Mouse (Mus musculus) liver, embryonic 14.5 days (tissue): ENCODE results near the gene Atcay. TPM values are rescaled to one million over a fixed set of nuclear protein-coding genes. Genes with fewer than 3 reads are reported as not detected.
"Not testable (repeated sequence)": the region's sequence is repeated elsewhere in the genome, so short reads cannot be mapped to it uniquely, and the experiment has no call there.

Experiments used
- ATAC-seq: fragments of 200-750 bp; cut with Nextera tagmentation; 2 replicates; pipeline ENCODE4 v1.8.0; 2017; ENCODE audit warnings: moderate number of reproducible peaks, mild to moderate bottlenecking, moderate library complexity; ENCODE audit not compliant: insufficient read depth
- DNase-seq, 3 experiments: peaks; one replicate each; pipeline ENCODE4 v3.0.0-alpha.2; 2012 to 2013; ENCODE audit warnings: low read depth in 3 of 3, low spot score in 3 of 3
- H3K27ac ChIP-seq: fragments of 300-500 bp; sonication (generic); 2 replicates; pipeline ENCODE4 v1.5.1; 2014; ENCODE audit warnings: moderate library complexity, mild to moderate bottlenecking, control low read depth, inconsistent platforms
- H3K27me3 ChIP-seq: fragments of 300-500 bp; sonication (generic); 2 replicates; pipeline ENCODE4 v1.6.1; 2014; ENCODE audit warnings: mild to moderate bottlenecking, low read length, moderate library complexity; ENCODE audit not compliant: control insufficient read depth, insufficient read depth
- H3K36me3 ChIP-seq: fragments of 300-500 bp; sonication (generic); replicated peaks from 2 replicates; pipeline ENCODE4 v1.6.1; 2014; ENCODE audit warnings: low read depth; ENCODE audit not compliant: control insufficient read depth, insufficient read depth
- H3K4me1 ChIP-seq, 2 experiments: fragments of 200-500 bp in 1 of 2; fragments of 300-500 bp in 1 of 2; sonication (generic) in 1 of 2; replicated peaks; 2 replicates each; pipeline ENCODE4 v1.6.1; 2012 to 2014; ENCODE audit warnings: antibody characterized with exemption in 1 of 2, inconsistent platforms in 1 of 2, low read length in 1 of 2; ENCODE audit not compliant: control insufficient read depth in 2 of 2, insufficient read depth in 2 of 2
- H3K4me2 ChIP-seq: fragments of 300-500 bp; sonication (generic); 2 replicates; pipeline ENCODE4 v1.6.1; 2014; ENCODE audit warnings: low read depth, mild to moderate bottlenecking, control low read depth, moderate library complexity
- H3K4me3 ChIP-seq, 2 experiments: fragments of 200-500 bp in 1 of 2; fragments of 300-500 bp in 1 of 2; sonication (generic) in 1 of 2; 2 replicates each; pipeline ENCODE4 v1.5.1; 2012 to 2014; ENCODE audit warnings: low read depth in 2 of 2, low read length in 2 of 2, mild to moderate bottlenecking in 2 of 2, control low read depth in 1 of 2, inconsistent platforms in 1 of 2, moderate library complexity in 1 of 2; ENCODE audit not compliant: insufficient read depth in 1 of 2
- H3K9ac ChIP-seq: fragments of 300-500 bp; sonication (generic); replicated peaks from 2 replicates; pipeline ENCODE4 v1.6.1; 2014; ENCODE audit warnings: mild to moderate bottlenecking, control low read depth, moderate library complexity
- H3K9me3 ChIP-seq: fragments of 300-500 bp; sonication (generic); 2 replicates; pipeline ENCODE4 v1.6.1; 2016; ENCODE audit warnings: low read length, mixed read lengths; ENCODE audit not compliant: control insufficient read depth
- CTCF ChIP-seq: IDR thresholded peaks from 2 replicates; pipeline ENCODE4 v1.5.1; 2016; ENCODE audit warnings: antibody characterized with exemption, low read depth, control low read depth
- EP300 ChIP-seq: IDR thresholded peaks from 2 replicates; pipeline ENCODE4 v1.6.1; 2016; ENCODE audit warnings: antibody characterized with exemption, low read depth
- WGBS: fragments of 180-500 bp; shearing (Covaris S2); extraction: QIAGEN DNeasy Blood & Tissue Kit; methylation state at CpG from one replicate; pipeline ENCODE4 v1.1.7; 2014; ENCODE audit not compliant: insufficient replicate concordance; 5-methylcytosine and 5-hydroxymethylcytosine counted together
- polyA plus RNA-seq, 2 experiments: library from polyadenylated mRNA; depleted of rRNA in 1 of 2; stranded (reverse) in 1 of 2; unstranded in 1 of 2; fragments of >200 nt; fragmentation: Nextera tagmentation in 1 of 2; extraction: Ambion mirVana in 1 of 2; gene quantifications; 2 replicates each; pipeline versions ENCODE4 v1.2.1 to v1.2.3; 2012 to 2014

Gene Atcay
- polyA plus RNA-seq, 2 experiments: 0.01 TPM; not detected in 1

- Histone ChIP-seq H3K9ac (peak overlapping the region; percentile 38), H3K27me3 (no peaks in the 10 kb centered on the region), H3K4me2 (peak overlapping the region; percentile 60), H3K27ac (peak overlapping the region; percentile 43), H3K9me3 (no peaks in the 10 kb centered on the region), H3K4me3 (peak overlapping the region; percentile 17 to 25; a peak in 2 of 4 replicates), H3K36me3 (peaks cover 11% of the 10 kb centered on the region), H3K4me1 (peaks cover 9 to 26% of the 10 kb centered on the region in 2 experiments)
- peak; percentile 63 to 66 (median 65) for DNase-seq
- TF ChIP-seq EP300 (no peak), CTCF (peak; percentile 96)
- 6% methylated on average over 21 of the region's 21 CpGs for WGBS
- ATAC-seq: peak; percentile 14
Measured at GRCm38 (mm10) chr10:81173132-81173531, 57.5 kb downstream of the Atcay start.

GRCm38 (mm10) chr10:81169411-81169900, 61.2 kb downstream of the Atcay start:
- not testable (repeated sequence) for DNase-seq, H3K9ac ChIP-seq, H3K36me3 ChIP-seq, ATAC-seq, H3K9me3 ChIP-seq, H3K27me3 ChIP-seq, H3K4me3 ChIP-seq
- H3K27ac ChIP-seq: peak overlapping the region; percentile 41; the same call in 1 of the 2 replicates
- H3K4me1 ChIP-seq: peaks cover 6 to 18% of the 10 kb centered on the region in 2 experiments
- 11% methylated on average over 14 of the region's 14 CpGs for WGBS
- peak overlapping the region; percentile 99 for H3K4me2 ChIP-seq

GRCm38 (mm10) chr10:81168521-81169244, 62.0 kb downstream of the Atcay start:
- peak overlapping the region; percentile 99 for H3K4me2 ChIP-seq
- peak overlapping the region; percentile 78 for H3K9ac ChIP-seq
- no peak for TF ChIP-seq EP300
- no peak for TF ChIP-seq CTCF
- H3K4me1 ChIP-seq: peaks cover 6 to 18% of the 10 kb centered on the region in 2 experiments
- DNase-seq (peak; percentile 81 to 84 (median 84)), ATAC-seq (peak; percentile 63)
- H3K27ac ChIP-seq: peak overlapping the region; percentile 93
- no peaks in the 10 kb centered on the region; the same call in 1 of the 2 replicates for H3K36me3 ChIP-seq
- 1% methylated on average over 29 of the region's 29 CpGs for WGBS
- H3K4me3 ChIP-seq: peak overlapping the region; percentile 54 to 83
- no peaks in the 10 kb centered on the region for H3K9me3 ChIP-seq
- H3K27me3 ChIP-seq: no peaks in the 10 kb centered on the region

- peak overlapping the region; percentile 99 for H3K4me2 ChIP-seq
- no peaks in the 10 kb centered on the region for H3K9me3 ChIP-seq
- WGBS: 4% methylated on average over 5 of the region's 5 CpGs
- H3K27me3 ChIP-seq: no peaks in the 10 kb centered on the region
- peak overlapping the region; percentile 54 to 83 for H3K4me3 ChIP-seq
- H3K36me3 ChIP-seq: no peaks in the 10 kb centered on the region; the same call in none of the 2 replicates
- peak; percentile 58 for ATAC-seq
- no peak for DNase-seq
- H3K9ac ChIP-seq: peak overlapping the region; percentile 78
- peak overlapping the region; percentile 93 for H3K27ac ChIP-seq
- TF ChIP-seq CTCF (no peak), EP300 (no peak)
- H3K4me1 ChIP-seq: peaks cover 6 to 12% of the 10 kb centered on the region in 2 experiments
Measured at GRCm38 (mm10) chr10:81168087-81168431, 62.6 kb downstream of the Atcay start.
